15 mouse cellular contexts compared by ENCODE assay signal in genomic region chr6:117771506-117771905, GRCm38 (mm10).
DNase-seq lines count a peak whose midpoint lies in the region.
"Had no signal": no experiment of that assay in that cellular context is flagged by ENCODE, and none has a peak within 500 bp of the region (broad histone marks: within the 10 kb centered on the region; RNA-seq: fewer than 3 reads in every experiment).

No protein-coding gene starts in this region.

- DNase-seq in adrenal gland, adult (ENCODE audit: inconsistent age in 2 of 2, low spot score in 1 of 2): peak; percentile 34 to 65
- DNase-seq in adrenal gland, adult 8-10 months: no peak
- peak; percentile 13 for DNase-seq in adrenal gland, postnatal 10 days
- DNase-seq in adrenal gland, postnatal 4 days (ENCODE audit: low spot score in 2 of 2): no peak
- DNase-seq in NIH3T3 (ENCODE audit: low read depth): peak; percentile 39
- DNase-seq in adrenal gland, postnatal 25 days: peak; percentile 7
- DNase-seq in kidney, postnatal 4 days: no peak
- no peak for DNase-seq in layer of hippocampus, postnatal 36 days
- DNase-seq: B cell, adult 2 months; cerebellum, adult 11-12 months; cerebellum, adult 8-10 months; cerebellum, adult 9-11 months; cerebellum, postnatal 14 days; cerebellum, postnatal 36 days; embryo, embryonic 11 days had no signal

Comparison
In these comparisons a context has a peak if more than half of its experiments do, and no peak if none do; other contexts are left out.
1. DNase-seq: peak in adrenal gland, adult (2 of 2), adrenal gland, postnatal 10 days (single experiment), NIH3T3 (single experiment) and adrenal gland, postnatal 25 days (single experiment); none in adrenal gland, adult 8-10 months (single experiment), adrenal gland, postnatal 4 days (0 of 2), kidney, postnatal 4 days (0 of 2) and layer of hippocampus, postnatal 36 days (0 of 2).